Mouse (Mus musculus): ENCODE results near the gene Flvcr2.

- TF ChIP-seq CTCF (IDR thresholded peaks at IDR 0.05; ENCODE audit: control insufficient read depth, insufficient read depth, insufficient read length) (no peak), USF1 (IDR thresholded peaks at IDR 0.05; ENCODE audit: low read depth) (no peak), MYOG (IDR thresholded peaks at IDR 0.05; ENCODE audit: control insufficient read depth, extremely low read depth, insufficient read length) (no peak)
Measured at GRCm38 (mm10) chr12:85859111-85859510, 112.8 kb downstream of the Flvcr2 start.
